Mouse (Mus musculus) ES-E14 (cell line): ENCODE measurements around the gene Cpa5.

ENCODE experiments used
- CHD2 ChIP-seq: IDR thresholded peaks from 2 replicates; pipeline ENCODE4 v1.6.1; 2014; ENCODE audit warnings: mild to moderate bottlenecking, low read depth, low read length, inconsistent platforms
- HCFC1 ChIP-seq: IDR thresholded peaks from 2 replicates; pipeline ENCODE4 v1.6.1; 2012; ENCODE audit warnings: low read length, inconsistent platforms, borderline replicate concordance; ENCODE audit not compliant: insufficient read depth
- MAFK ChIP-seq: IDR thresholded peaks from 2 replicates; pipeline ENCODE4 v1.6.1; 2014; ENCODE audit warnings: mild to moderate bottlenecking, low read depth, low read length, inconsistent platforms; ENCODE audit not compliant: insufficient read depth
- ZC3H11A ChIP-seq: IDR thresholded peaks from 2 replicates; pipeline ENCODE4 v1.6.1; 2012; ENCODE audit warnings: low read depth, mild to moderate bottlenecking, inconsistent platforms, low read length, borderline replicate concordance
- ZNF384 ChIP-seq: IDR thresholded peaks from 2 replicates; pipeline ENCODE4 v1.6.1; 2012; ENCODE audit warnings: low read depth, low read length, inconsistent platforms

- TF ChIP-seq ZC3H11A: no peak
- TF ChIP-seq CHD2: no peak
- TF ChIP-seq HCFC1: no peak
- TF ChIP-seq ZNF384: no peak
- no peak for TF ChIP-seq MAFK
Measured at GRCm38 (mm10) chr6:30677591-30677990, 66.8 kb downstream of the Cpa5 start.
